Mouse (Mus musculus): ENCODE data around the gene Pex16. TPM values are rescaled to one million over a fixed set of nuclear protein-coding genes. Genes with fewer than 3 reads are reported as not detected.

Gene Pex16
- polyA plus RNA-seq, 1 experiment from 2014 or later, result 22.8 TPM

DNA sequence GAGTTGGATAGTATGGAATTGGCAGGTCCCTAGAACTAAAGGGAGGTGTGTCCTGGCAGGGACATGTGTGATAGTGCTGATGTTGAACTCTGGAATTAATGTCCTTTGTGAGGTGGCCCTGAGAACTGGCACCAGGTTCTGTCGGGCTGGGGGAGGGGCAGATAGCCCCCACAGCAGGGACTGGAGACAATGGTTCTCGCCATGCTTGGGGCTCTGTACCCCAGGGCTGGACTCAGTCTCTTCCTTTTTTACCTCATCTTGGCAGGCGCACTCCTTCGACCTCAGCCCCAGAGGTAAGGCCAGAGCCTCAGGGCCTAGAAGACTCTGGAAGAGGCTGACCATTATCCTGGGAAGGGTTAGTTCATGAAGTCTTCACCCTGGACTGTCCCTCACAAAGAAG, 8.3 kb downstream of the Pex16 start:
- Histone ChIP-seq H3K4me3 (replicated peaks) (no peak overlapping the region), H3K9ac (no peak overlapping the region), H3K9me3 (no peaks in the 10 kb centered on the region), H3K4me1 (peaks cover 5% of the 10 kb centered on the region), H3K27ac (no peak overlapping the region), H3K27me3 (no peaks in the 10 kb centered on the region), H3K4me2 (no peak overlapping the region), H3K36me3 (replicated peaks) (peaks cover 99% of the 10 kb centered on the region)
- no peak for ATAC-seq (ENCODE audit: low FRiP score)
- 85% methylated on average over 4 of the region's 4 CpGs for WGBS

DNA sequence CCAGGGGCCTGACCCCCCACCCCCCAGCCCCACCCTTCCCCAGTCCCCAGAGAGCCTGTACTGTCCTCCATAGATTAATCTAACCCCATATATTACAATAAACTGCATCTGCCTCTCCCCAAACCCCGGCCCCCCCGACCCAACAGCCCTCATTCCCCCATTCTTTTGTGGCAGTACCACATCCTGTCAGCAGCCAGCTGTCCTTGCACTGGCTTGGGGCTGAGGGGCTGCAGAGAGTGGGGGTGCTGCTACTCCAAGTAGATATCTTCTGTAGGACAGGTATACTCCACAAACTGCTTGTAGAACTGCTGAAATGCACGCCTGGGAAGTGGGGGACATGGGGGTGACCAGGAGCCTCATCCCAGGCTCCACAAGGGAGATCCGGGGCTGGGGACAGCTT, 9.6 kb downstream of the Pex16 start:
- no peak overlapping the region for H3K4me3 ChIP-seq (replicated peaks)

DNA sequence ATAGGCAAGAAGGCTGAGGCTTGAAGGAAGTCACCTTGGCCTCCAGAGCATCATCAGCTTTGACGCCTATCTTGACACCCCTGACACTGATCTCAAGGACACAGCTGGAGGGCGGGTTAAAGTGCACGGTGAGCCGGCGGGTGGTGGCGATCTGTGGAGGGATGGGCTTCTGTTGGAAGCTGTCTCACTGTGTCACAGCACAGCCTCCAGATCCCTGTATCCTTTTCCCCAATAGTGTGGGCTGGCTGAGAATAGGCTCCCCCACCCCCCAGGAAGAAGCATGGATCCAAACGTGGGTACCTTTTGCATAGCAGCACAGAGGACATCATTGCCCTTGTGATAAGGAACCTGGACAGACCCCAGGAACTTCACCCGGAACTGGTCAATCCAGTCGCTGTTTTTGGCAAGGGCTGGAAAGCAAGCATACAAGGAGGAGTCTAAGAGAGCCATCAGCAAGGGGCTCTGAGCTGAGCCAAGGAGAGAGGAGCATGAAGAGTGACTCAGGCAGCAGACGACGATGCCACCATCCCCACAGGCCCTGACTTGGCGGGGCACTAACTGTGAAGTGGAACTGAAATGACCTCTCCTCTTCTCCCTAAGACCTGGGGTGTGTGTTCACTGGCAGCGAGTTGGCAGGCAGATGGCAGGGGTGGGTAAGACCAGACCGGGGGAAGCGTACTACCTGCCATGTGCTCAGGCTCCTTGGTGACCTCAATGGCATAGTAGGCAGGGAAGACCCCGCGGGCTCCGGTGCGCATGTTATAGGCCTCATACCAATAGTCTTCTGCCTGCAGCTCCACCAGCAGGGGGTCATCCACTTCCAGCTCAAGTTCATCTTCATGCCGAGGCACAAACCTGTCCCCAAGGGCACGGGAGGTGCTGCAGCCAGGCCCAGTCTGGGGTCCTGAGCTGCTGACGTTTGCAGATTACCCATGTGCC, 10.9 kb downstream of the Pex16 start:
- Histone ChIP-seq H3K4me1 (peaks cover 25% of the 10 kb centered on the region), H3K9me3 (no peaks in the 10 kb centered on the region), H3K4me2 (no peak overlapping the region), H3K27ac (no peak overlapping the region), H3K9ac (no peak overlapping the region), H3K27me3 (no peaks in the 10 kb centered on the region), H3K4me3 (replicated peaks) (no peak overlapping the region), H3K36me3 (replicated peaks) (peaks cover 75% of the 10 kb centered on the region)
- no peak for ATAC-seq (ENCODE audit: low FRiP score)
- 88% methylated on average over 22 of the region's 22 CpGs for WGBS

More for the DNA sequence above, 9.6 kb downstream of the Pex16 start:
- no peak for ATAC-seq (ENCODE audit: low FRiP score)
- Histone ChIP-seq H3K27me3 (no peaks in the 10 kb centered on the region), H3K4me1 (peaks cover 16% of the 10 kb centered on the region), H3K4me2 (no peak overlapping the region), H3K9me3 (no peaks in the 10 kb centered on the region), H3K9ac (no peak overlapping the region), H3K36me3 (replicated peaks) (peaks cover 88% of the 10 kb centered on the region), H3K27ac (no peak overlapping the region)
- 78% methylated on average over 4 of the region's 4 CpGs for WGBS

DNA sequence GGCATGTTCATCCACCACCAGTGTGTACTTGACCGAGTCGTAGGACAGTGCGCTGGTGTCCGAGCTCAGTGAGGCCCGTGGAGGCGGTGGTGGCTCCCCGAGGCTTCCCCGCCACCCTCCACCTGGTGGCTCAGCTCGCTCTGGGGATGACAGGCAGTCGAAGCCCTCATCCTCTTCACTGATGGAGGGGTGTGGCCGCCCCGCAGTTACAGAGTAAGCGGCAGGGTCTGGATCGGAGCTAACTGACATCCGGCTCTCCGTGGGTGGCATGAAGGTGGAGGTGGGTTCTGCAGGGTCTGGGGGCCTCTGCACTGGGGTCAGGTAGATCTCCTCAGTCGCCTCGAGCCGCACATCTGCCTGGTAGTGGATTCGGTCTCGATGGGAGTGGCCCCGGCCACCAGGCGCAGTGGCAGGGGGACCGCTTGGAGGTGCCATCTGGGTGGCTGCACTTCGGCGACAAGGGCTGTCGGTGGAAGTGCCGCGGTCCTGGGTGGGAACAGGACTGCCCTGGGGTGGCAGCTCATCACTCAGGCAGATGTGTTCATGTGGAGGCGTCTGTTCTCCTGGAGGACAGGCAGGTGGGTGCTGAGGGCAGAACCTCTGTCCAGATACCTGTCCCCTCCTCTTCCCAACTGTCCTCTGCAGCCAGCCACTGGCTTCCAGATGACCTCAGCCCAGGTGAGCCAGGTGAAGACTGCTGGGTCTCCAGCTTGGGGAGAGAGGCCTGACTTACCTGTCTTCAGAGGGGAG, 12.5 kb downstream of the Pex16 start:
- H3K4me1 ChIP-seq, result peaks cover 41% of the 10 kb centered on the region
- peaks cover 59% of the 10 kb centered on the region for H3K36me3 ChIP-seq (replicated peaks)
- no peak overlapping the region for H3K27ac ChIP-seq
- no peaks in the 10 kb centered on the region for H3K27me3 ChIP-seq
- 90% methylated on average over 30 of the region's 30 CpGs for WGBS
- no peak for ATAC-seq (ENCODE audit: low FRiP score)
- H3K4me3 ChIP-seq (replicated peaks), result no peak overlapping the region
- no peaks in the 10 kb centered on the region for H3K9me3 ChIP-seq
- H3K9ac ChIP-seq, result no peak overlapping the region
- H3K4me2 ChIP-seq, result no peak overlapping the region; the same call in 1 of the 2 replicates

DNA sequence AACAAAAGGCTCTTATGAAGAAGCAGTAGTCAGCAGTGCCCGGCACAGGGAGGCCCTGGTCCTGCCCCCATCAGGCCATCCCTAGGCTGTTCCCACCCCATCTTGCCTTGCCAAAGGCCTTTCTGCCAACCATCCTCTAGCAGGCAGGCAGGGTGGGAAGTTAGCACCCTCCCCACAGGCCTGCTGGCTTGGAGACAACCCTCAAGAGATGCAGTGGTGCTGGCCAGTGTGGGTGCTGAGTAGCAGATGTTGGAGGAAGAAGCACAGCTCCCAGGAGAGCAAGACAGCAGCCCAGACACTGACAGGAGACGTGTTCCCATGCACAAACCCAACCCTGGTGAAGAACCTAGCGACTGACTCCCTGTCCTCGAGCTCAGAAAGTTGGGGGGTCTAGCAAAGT, 13.2 kb downstream of the Pex16 start:
- 74% methylated on average over 4 of the region's 4 CpGs for WGBS
- Histone ChIP-seq H3K36me3 (replicated peaks) (peaks cover 52% of the 10 kb centered on the region), H3K9me3 (no peaks in the 10 kb centered on the region), H3K4me3 (replicated peaks) (peak overlapping the region; percentile 79), H3K27me3 (no peaks in the 10 kb centered on the region), H3K9ac (peak overlapping the region; percentile 87), H3K4me1 (peaks cover 48% of the 10 kb centered on the region), H3K4me2 (peak overlapping the region; percentile 89), H3K27ac (no peak overlapping the region)
- no peak for ATAC-seq (ENCODE audit: low FRiP score)

DNA sequence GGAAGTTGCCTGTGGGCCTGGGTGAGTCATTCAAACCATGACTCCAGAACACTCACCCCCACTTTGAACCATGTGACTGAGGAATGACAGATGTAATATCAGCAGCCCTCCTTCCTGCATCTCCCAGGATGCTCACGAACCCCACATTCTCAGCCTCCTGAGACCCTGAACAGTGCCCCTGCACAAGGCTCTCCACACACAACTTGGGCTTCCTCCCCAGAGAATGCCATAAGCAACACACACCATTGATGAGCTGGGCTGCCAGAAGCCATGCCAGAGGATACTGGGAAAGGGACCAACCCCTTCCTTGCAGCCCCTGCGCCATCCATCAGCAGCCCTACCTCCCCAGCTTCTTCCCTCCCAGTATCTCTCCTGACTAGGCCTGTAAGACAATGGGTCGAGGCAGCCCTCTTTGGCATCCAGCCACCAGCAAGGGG, 13.6 kb downstream of the Pex16 start:
- H3K4me1 ChIP-seq, result peaks cover 52% of the 10 kb centered on the region

DNA sequence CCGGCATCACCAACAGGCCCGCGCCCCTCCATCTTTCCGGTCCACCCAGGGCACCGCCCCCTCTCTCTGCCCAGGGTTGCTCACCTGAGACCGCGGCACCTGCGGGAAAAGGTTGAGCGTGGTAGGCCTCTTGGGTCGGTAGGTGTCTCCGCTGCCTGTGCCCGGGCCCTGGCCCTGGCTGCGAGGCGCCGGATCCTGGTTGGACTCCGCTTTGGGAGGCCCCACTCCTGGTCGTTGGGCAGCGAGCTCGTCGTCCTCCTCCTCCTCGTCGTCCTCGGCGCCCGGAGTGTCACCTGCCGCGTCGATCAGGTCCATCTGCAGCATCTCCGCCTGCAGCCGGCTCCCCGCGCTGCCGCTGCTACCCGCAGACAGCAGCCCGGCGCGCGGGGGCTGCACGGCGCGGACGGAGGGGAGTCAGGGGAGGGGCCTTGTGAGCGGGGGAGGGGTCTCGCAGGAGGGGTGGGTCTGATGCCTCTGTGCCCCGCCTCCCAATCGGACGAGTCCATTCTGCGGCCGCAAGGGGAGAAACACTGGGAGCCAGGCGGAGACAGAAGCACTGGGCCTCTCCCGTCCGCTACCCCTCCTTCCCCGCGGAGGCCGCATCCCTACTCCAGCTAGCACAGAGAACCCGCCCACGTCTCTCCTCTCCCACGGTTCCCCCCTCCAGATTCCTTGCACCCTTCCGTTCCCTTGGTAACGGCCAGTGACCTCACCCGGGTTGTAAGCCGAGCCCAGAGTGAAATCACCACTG, 14.6 kb downstream of the Pex16 start:
- Histone ChIP-seq H3K4me3 (replicated peaks) (peak overlapping the region; percentile 79), H3K9ac (peak overlapping the region; percentile 87), H3K27ac (peak overlapping the region; percentile 85), H3K36me3 (replicated peaks) (peaks cover 38% of the 10 kb centered on the region), H3K27me3 (0 out of 2 replicates have a peak, but pooled peaks cover 10% of the 10 kb centered on the region), H3K4me2 (peak overlapping the region; percentile 89), H3K4me1 (peaks cover 58% of the 10 kb centered on the region), H3K9me3 (no peaks in the 10 kb centered on the region)
- ATAC-seq (ENCODE audit: low FRiP score), result peak; percentile 95
- WGBS, result under 1% methylated on average over 57 of the region's 62 CpGs

More for the DNA sequence above, 13.6 kb downstream of the Pex16 start:
- H3K4me3 ChIP-seq (replicated peaks), result peak overlapping the region; percentile 79
- H3K27ac ChIP-seq, result peak overlapping the region; percentile 85
- H3K4me2 ChIP-seq, result peak overlapping the region; percentile 89
- WGBS, result 41% methylated on average over 3 of the region's 3 CpGs
- 0 out of 2 replicates have a peak, but pooled peaks cover 2% of the 10 kb centered on the region for H3K27me3 ChIP-seq
- H3K9ac ChIP-seq, result peak overlapping the region; percentile 87
- no peak for ATAC-seq (ENCODE audit: low FRiP score)
- H3K9me3 ChIP-seq, result no peaks in the 10 kb centered on the region
- H3K36me3 ChIP-seq (replicated peaks), result peaks cover 48% of the 10 kb centered on the region

DNA sequence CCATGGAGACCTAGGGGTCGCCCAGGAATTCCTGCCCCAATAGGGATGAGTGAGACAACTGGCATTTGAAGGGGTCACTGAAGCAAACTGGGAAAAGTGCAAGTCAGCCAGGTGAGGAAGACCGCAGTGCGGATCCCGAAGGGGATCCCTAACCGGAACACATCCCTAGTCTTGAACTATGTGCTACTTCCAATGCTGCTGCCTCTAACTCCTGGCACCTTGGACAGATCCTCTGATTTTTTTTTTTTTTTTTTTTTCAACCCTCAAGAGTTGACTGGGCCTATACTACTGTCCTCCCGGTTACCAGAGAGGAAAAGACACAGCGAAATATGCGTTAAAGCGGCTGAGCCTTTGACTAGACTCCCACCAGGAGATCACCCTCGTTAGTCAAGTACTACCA, 15.2 kb downstream of the Pex16 start:
- Histone ChIP-seq H3K36me3 (replicated peaks) (peaks cover 32% of the 10 kb centered on the region), H3K4me2 (peak overlapping the region; percentile 89), H3K4me1 (peaks cover 58% of the 10 kb centered on the region), H3K9ac (no peak overlapping the region), H3K27ac (peak overlapping the region; percentile 85), H3K4me3 (replicated peaks) (peak overlapping the region; percentile 79), H3K27me3 (0 out of 2 replicates have a peak, but pooled peaks cover 10% of the 10 kb centered on the region), H3K9me3 (no peaks in the 10 kb centered on the region)
- WGBS, result 3% methylated on average over 10 of the region's 10 CpGs
- ATAC-seq (ENCODE audit: low FRiP score), result no peak

DNA sequence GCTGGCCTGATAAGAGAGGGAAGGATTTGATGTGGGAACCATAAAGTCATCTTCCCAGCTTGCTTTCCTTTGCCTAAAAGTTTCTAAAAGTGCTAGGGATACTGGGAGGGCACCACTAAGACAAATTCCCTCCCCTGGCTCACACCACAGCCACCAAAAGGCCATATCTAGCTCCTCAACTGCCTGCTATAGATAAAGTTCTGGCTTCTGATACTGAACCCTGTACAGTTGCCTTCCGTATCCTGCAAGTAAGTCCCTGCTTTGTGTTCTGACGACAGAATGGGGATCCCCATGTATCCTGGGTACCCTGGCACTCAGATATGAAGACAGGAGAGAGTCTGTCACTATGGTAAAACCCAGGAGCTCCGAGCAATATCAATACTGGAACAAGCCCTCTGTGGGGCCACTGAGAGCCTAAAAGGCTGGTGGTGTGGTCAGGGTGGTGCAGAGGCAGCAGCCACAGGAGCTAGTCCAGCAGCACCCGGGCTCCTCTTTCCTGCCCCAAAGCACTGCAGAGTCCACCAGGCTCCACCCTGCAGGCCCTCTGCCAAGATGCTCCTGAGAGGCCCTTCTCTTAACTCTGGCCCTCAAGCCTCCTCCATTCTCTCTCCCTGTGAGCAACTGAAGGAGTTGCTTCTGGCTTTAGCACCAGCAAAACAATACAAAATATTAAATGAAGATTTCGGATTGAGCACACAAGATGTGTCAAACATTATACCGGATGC, 15.9 kb downstream of the Pex16 start:
- 0 out of 2 replicates have a peak, but pooled peaks cover 10% of the 10 kb centered on the region for H3K27me3 ChIP-seq
- 76% methylated on average over 6 of the region's 6 CpGs for whole genome bisulfite sequencing
- H3K27ac ChIP-seq, result peak overlapping the region; percentile 85
- peaks cover 58% of the 10 kb centered on the region for H3K4me1 ChIP-seq
- peak overlapping the region; percentile 89 for H3K4me2 ChIP-seq
- no peak overlapping the region for H3K9ac ChIP-seq
- H3K4me3 ChIP-seq (replicated peaks), result no peak overlapping the region
- H3K36me3 ChIP-seq (replicated peaks), result peaks cover 25% of the 10 kb centered on the region
- ATAC-seq (ENCODE audit: low FRiP score), result no peak
- H3K9me3 ChIP-seq, result no peaks in the 10 kb centered on the region

DNA sequence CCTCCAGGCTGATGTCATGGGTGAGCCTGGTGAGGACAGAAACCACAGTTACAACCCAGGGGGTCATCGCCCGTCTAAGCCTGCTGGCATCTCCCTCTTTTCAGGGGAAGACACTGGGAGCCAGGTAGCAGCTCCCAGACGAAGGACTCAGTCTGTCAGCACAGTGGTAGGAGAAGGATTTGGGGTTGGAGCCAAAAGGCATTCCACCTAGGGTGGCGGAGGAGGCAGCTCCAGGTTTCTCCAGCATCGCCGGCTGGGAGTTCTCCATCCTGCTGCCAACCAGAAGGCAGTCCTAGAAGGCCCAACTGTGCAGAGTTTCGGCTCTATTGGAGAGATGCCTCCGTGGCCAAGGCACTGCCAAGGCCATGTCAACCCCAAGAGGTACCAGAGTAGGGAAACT, 16.6 kb downstream of the Pex16 start:
- Histone ChIP-seq H3K9me3 (no peaks in the 10 kb centered on the region), H3K4me1 (peaks cover 58% of the 10 kb centered on the region), H3K4me3 (replicated peaks) (no peak overlapping the region), H3K4me2 (peak overlapping the region; percentile 69), H3K27me3 (0 out of 2 replicates have a peak, but pooled peaks cover 10% of the 10 kb centered on the region), H3K27ac (0 out of 2 replicates have a peak overlapping the region, but pooled peaks have one; percentile 91), H3K36me3 (replicated peaks) (peaks cover 18% of the 10 kb centered on the region), H3K9ac (peak overlapping the region; percentile 63; the same call in 1 of the 2 replicates)
- no peak for ATAC-seq (ENCODE audit: low FRiP score)
- 89% methylated on average over 8 of the region's 8 CpGs for WGBS

DNA sequence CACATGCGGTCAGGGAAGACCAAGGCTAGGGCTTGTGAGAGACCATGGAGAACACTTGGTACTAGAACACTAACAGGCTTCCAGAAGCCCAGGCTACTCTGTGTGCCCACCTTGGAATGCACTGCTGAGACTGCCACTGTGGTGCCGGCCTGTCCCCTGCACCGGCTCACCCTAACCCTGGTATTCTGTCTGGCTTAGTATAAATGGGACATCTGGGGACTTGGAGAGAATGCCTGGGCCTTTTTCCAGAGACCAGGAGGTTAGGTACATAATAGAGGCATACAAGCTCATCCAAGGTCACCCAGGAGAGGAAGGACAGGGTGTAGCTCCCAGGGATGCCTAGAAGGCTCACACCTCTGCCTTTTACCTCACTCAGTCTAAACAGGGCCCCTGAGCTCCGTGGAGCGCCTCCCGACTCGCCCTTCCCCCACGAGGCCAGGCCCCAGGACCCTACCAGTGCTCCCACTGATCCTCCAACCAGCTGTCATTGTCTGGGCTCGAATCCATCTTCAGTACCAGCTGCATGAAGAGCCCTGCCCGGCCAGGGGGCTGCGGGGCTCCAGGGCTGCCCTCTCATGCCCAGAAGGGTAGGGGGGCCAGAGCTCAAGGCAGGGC, 17.3 kb downstream of the Pex16 start:
- no peaks in the 10 kb centered on the region for H3K9me3 ChIP-seq
- peak overlapping the region; percentile 91 for H3K27ac ChIP-seq
- H3K36me3 ChIP-seq (replicated peaks), result peaks cover 11% of the 10 kb centered on the region
- peaks cover 58% of the 10 kb centered on the region for H3K4me1 ChIP-seq
- H3K4me2 ChIP-seq, result peak overlapping the region; percentile 69
- H3K27me3 ChIP-seq, result 0 out of 2 replicates have a peak, but pooled peaks cover 10% of the 10 kb centered on the region
- H3K9ac ChIP-seq, result peak overlapping the region; percentile 63
- WGBS, result 21% methylated on average over 11 of the region's 11 CpGs
- H3K4me3 ChIP-seq (replicated peaks), result peak overlapping the region; percentile 37
- ATAC-seq (ENCODE audit: low FRiP score), result no peak
